Mouse (Mus musculus): Measurements from ENCODE around the gene Slc25a18.

Slc25a18 gene

DNA sequence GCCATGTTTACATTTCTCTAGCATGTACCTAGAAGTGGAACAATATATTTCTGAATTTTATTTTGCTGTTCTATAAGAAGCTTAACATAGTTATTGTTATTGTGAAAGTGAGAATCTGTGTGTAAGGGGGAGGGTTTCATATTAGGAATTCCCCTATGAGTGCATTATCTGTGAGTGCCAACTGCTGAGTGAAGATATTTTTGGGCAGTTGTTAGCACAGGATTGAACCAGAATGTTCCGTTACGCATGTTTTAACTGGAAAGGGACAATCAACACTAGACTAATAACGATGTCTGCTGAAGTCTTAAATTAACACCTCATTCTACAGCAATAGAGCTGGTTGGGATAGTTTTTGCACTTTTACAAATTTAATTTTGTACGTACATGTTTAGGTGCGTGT is 68.4 kb downstream of the Slc25a18 start:
- no peak for DNase-seq (ENCODE audit: low spot score in 2 of 2)
